Mouse (Mus musculus): ENCODE measurements around the gene Slc9a5. TPM values are rescaled to one million over a fixed set of nuclear protein-coding genes. Genes with fewer than 3 reads are reported as not detected.

Slc9a5 gene
- polyA plus RNA-seq, 1 experiment from 2014 or later: 6.0 TPM

MicroRNAs within 50 kb of the gene (microRNA counts, 519-probe panel; counts per million panel counts)
- microRNA mmu-miR-328: 236 counts per million, percentile 44 among the panel's probes with 10 or more counts

Small RNA genes lying within 50 kb of the gene (microRNA-seq; reads per million reads assigned to microRNA genes)
- gene Gm27320: not detected
- gene Mir328: 212 reads per million, percentile 62 among the genes with 10 or more reads in this experiment

Other genes with a start within 250 kb of the Slc9a5 start
- 0.18 TPM in 1 of 2 replicates, not detected in the other for gene Ces4a, start 217.0 kb upstream of the Slc9a5 start, polyA plus RNA-seq (2015; fragmentation: Nextera tagmentation; extraction: Ambion mirVana)
- 102 and 118 TPM in 2 replicates for gene Cbfb, start 178.2 kb upstream of the Slc9a5 start, polyA plus RNA-seq (2015; fragmentation: Nextera tagmentation; extraction: Ambion mirVana)
- gene D230025D16Rik, start 123.7 kb upstream of the Slc9a5 start, polyA plus RNA-seq (2015; fragmentation: Nextera tagmentation; extraction: Ambion mirVana): 24.5 and 26.6 TPM in 2 replicates
- 25.9 and 29.7 TPM in 2 replicates for gene B3gnt9, start 93.7 kb upstream of the Slc9a5 start, polyA plus RNA-seq (2015; fragmentation: Nextera tagmentation; extraction: Ambion mirVana)
- gene Tradd, start 84.2 kb upstream of the Slc9a5 start, polyA plus RNA-seq (2015; fragmentation: Nextera tagmentation; extraction: Ambion mirVana): 22.8 and 24.7 TPM in 2 replicates
- 2.1 TPM in 2 replicates for gene Fbxl8, start 84.2 kb upstream of the Slc9a5 start, polyA plus RNA-seq (2015; fragmentation: Nextera tagmentation; extraction: Ambion mirVana)
- 0.13 and 0.22 TPM in 2 replicates for gene Hsf4, start 79.0 kb upstream of the Slc9a5 start, polyA plus RNA-seq (2015; fragmentation: Nextera tagmentation; extraction: Ambion mirVana)
- gene Nol3, start 72.7 kb upstream of the Slc9a5 start, polyA plus RNA-seq (2015; fragmentation: Nextera tagmentation; extraction: Ambion mirVana): 1.8 and 2.8 TPM in 2 replicates
- 22.1 and 23.0 TPM in 2 replicates for gene 4931428F04Rik, start 59.0 kb upstream of the Slc9a5 start, polyA plus RNA-seq (2015; fragmentation: Nextera tagmentation; extraction: Ambion mirVana)
- gene Exoc3l, start 52.7 kb upstream of the Slc9a5 start, polyA plus RNA-seq (2015; fragmentation: Nextera tagmentation; extraction: Ambion mirVana): 10.2 and 11.1 TPM in 2 replicates
- gene E2f4, start 51.2 kb upstream of the Slc9a5 start, polyA plus RNA-seq (2015; fragmentation: Nextera tagmentation; extraction: Ambion mirVana): 78.9 and 81.7 TPM in 2 replicates
- gene Elmo3, start 43.2 kb upstream of the Slc9a5 start, polyA plus RNA-seq (2015; fragmentation: Nextera tagmentation; extraction: Ambion mirVana): 6.0 and 6.7 TPM in 2 replicates
- gene Lrrc29, start 22.6 kb upstream of the Slc9a5 start, polyA plus RNA-seq (2015; fragmentation: Nextera tagmentation; extraction: Ambion mirVana): 1.3 and 1.8 TPM in 2 replicates
- 121 TPM in 2 replicates for gene Tmem208, start 22.5 kb upstream of the Slc9a5 start, polyA plus RNA-seq (2015; fragmentation: Nextera tagmentation; extraction: Ambion mirVana)
- gene Fhod1, start 890 bp upstream of the Slc9a5 start, polyA plus RNA-seq (2015; fragmentation: Nextera tagmentation; extraction: Ambion mirVana): 2.3 and 3.0 TPM in 2 replicates
- gene Plekhg4, start 24.4 kb downstream of the Slc9a5 start, polyA plus RNA-seq (2015; fragmentation: Nextera tagmentation; extraction: Ambion mirVana): 0.39 and 0.81 TPM in 2 replicates
- gene Kctd19, start 64.7 kb downstream of the Slc9a5 start, polyA plus RNA-seq (2015; fragmentation: Nextera tagmentation; extraction: Ambion mirVana): not detected in 2 replicates
- 0.22 TPM in 1 of 2 replicates, not detected in the other for gene Lrrc36, start 64.7 kb downstream of the Slc9a5 start, polyA plus RNA-seq (2015; fragmentation: Nextera tagmentation; extraction: Ambion mirVana)
- 18.7 and 23.1 TPM in 2 replicates for gene Tppp3, start 122.7 kb downstream of the Slc9a5 start, polyA plus RNA-seq (2015; fragmentation: Nextera tagmentation; extraction: Ambion mirVana)
- 52.2 and 53.3 TPM in 2 replicates for gene Zdhhc1, start 148.1 kb downstream of the Slc9a5 start, polyA plus RNA-seq (2015; fragmentation: Nextera tagmentation; extraction: Ambion mirVana)
- gene Hsd11b2, start 169.9 kb downstream of the Slc9a5 start, polyA plus RNA-seq (2015; fragmentation: Nextera tagmentation; extraction: Ambion mirVana): 0.87 and 1.1 TPM in 2 replicates
- gene Atp6v0d1, start 217.2 kb downstream of the Slc9a5 start, polyA plus RNA-seq (2015; fragmentation: Nextera tagmentation; extraction: Ambion mirVana): 78.4 and 80.4 TPM in 2 replicates